Mouse (Mus musculus) CH12.LX (cell line): ENCODE measurements around the gene Klk1b9. TPM values are rescaled to one million over a fixed set of nuclear protein-coding genes. Genes with fewer than 3 reads are reported as not detected.

Experiments used
- DNase-seq: peaks from one replicate; pipeline ENCODE4 v3.0.0-alpha.2; 2013; ENCODE audit errors: extremely low read depth
- H3K27ac ChIP-seq: 2 replicates; pipeline ENCODE4 v1.5.1; 2012; ENCODE audit warnings: low read depth, mild to moderate bottlenecking, control low read depth, moderate library complexity; ENCODE audit not compliant: insufficient read depth
- H3K27me3 ChIP-seq: replicated peaks from 2 replicates; pipeline ENCODE3; 2012; ENCODE audit warnings: inconsistent platforms
- H3K36me3 ChIP-seq, 2 experiments: replicated peaks in 1 of 2; 2 replicates each; pipeline versions ENCODE3 to v1.6.1; 2012; ENCODE audit warnings: inconsistent platforms in 1 of 2, low read length in 1 of 2, mild to moderate bottlenecking in 1 of 2, mixed read lengths in 1 of 2, moderate library complexity in 1 of 2; ENCODE audit not compliant: control insufficient read depth in 1 of 2, insufficient read depth in 1 of 2
- H3K4me1 ChIP-seq, 2 experiments: 2 replicates each; pipeline ENCODE4 v1.6.1; 2012; ENCODE audit warnings: inconsistent platforms in 1 of 2, moderate library complexity in 1 of 2; ENCODE audit not compliant: insufficient read depth in 2 of 2, control insufficient read depth in 1 of 2
- H3K4me2 ChIP-seq: 2 replicates; pipeline ENCODE4 v1.6.1; 2012; ENCODE audit warnings: low read depth, mild to moderate bottlenecking, control low read depth; ENCODE audit not compliant: poor library complexity, insufficient read depth, severe bottlenecking
- H3K4me3 ChIP-seq, 3 experiments: fragments of 150-350 bp in 1 of 3; sonication (generic) in 1 of 3; replicated peaks in 1 of 3; 2 replicates each; pipeline versions ENCODE3 to v1.5.1; 2011 to 2012; ENCODE audit warnings: low read depth in 2 of 3, low read length in 2 of 3, mild to moderate bottlenecking in 2 of 3, moderate library complexity in 2 of 3, control low read depth in 1 of 3, improper control_type of control experiment in 1 of 3, inconsistent platforms in 1 of 3, mixed read lengths in 1 of 3; ENCODE audit not compliant: poor library complexity in 1 of 3
- H3K79me2 ChIP-seq: replicated peaks from 2 replicates; pipeline ENCODE4 v1.6.1; 2012; ENCODE audit warnings: mild to moderate bottlenecking, moderate library complexity; ENCODE audit not compliant: control insufficient read depth, poor library complexity, insufficient read depth, severe bottlenecking; ENCODE audit errors: extremely low read depth
- H3K9ac ChIP-seq: 2 replicates; pipeline ENCODE4 v1.6.1; 2012; ENCODE audit warnings: low read depth, mild to moderate bottlenecking, control low read depth, moderate library complexity; ENCODE audit not compliant: insufficient read depth
- H3K9me3 ChIP-seq: replicated peaks from 2 replicates; pipeline ENCODE3; 2012; ENCODE audit warnings: low read length, inconsistent platforms, mixed read lengths
- CHD1 ChIP-seq: IDR thresholded peaks from 2 replicates; pipeline ENCODE4 v1.6.1; 2012; ENCODE audit warnings: low read depth, low read length, improper control_type of control experiment, inconsistent platforms
- CHD2 ChIP-seq: IDR thresholded peaks from 2 replicates; pipeline ENCODE4 v1.6.1; 2011; ENCODE audit warnings: low read length, improper control_type of control experiment
- CTCF ChIP-seq, 2 experiments: IDR thresholded peaks in 1 of 2; conservative IDR thresholded peaks in 1 of 2; 2 replicates each; pipeline ENCODE4 v1.5.1; 2011 to 2012; ENCODE audit warnings: low read depth in 2 of 2, low read length in 2 of 2, improper control_type of control experiment in 1 of 2, inconsistent platforms in 1 of 2, mild to moderate bottlenecking in 1 of 2, moderate library complexity in 1 of 2
- ETS1 ChIP-seq: conservative IDR thresholded peaks from 2 replicates; pipeline ENCODE4 v1.6.1; 2012; ENCODE audit warnings: low read depth, mild to moderate bottlenecking, inconsistent platforms, low read length, improper control_type of control experiment, moderate library complexity
- GABPA ChIP-seq: IDR thresholded peaks from 2 replicates; pipeline ENCODE4 v1.6.1; 2012; ENCODE audit warnings: low read depth, low read length, improper control_type of control experiment, inconsistent platforms; ENCODE audit not compliant: insufficient replicate concordance
- HCFC1 ChIP-seq: IDR thresholded peaks from 2 replicates; pipeline ENCODE4 v1.6.1; 2012; ENCODE audit warnings: low read depth, mild to moderate bottlenecking, inconsistent platforms, low read length, improper control_type of control experiment
- IRF4 ChIP-seq: IDR thresholded peaks from 2 replicates; pipeline ENCODE4 v1.6.1; 2014; ENCODE audit warnings: low read depth, mild to moderate bottlenecking, inconsistent platforms, low read length, improper control_type of control experiment
- JUN ChIP-seq: IDR thresholded peaks from 2 replicates; pipeline ENCODE4 v1.6.1; 2011; ENCODE audit warnings: low read depth, mild to moderate bottlenecking, low read length, improper control_type of control experiment, moderate library complexity; ENCODE audit not compliant: insufficient read depth
- JUND ChIP-seq: conservative IDR thresholded peaks from 2 replicates; pipeline ENCODE4 v1.6.1; 2011; ENCODE audit warnings: low read depth, low read length, improper control_type of control experiment
- KAT2A ChIP-seq: IDR thresholded peaks from 2 replicates; pipeline ENCODE4 v1.6.1; 2012; ENCODE audit warnings: low read length, improper control_type of control experiment, inconsistent platforms; ENCODE audit not compliant: insufficient replicate concordance
- MAFK ChIP-seq: IDR thresholded peaks from 2 replicates; pipeline ENCODE4 v1.6.1; 2011; ENCODE audit warnings: low read length, improper control_type of control experiment; ENCODE audit not compliant: insufficient replicate concordance
- MXI1 ChIP-seq: IDR thresholded peaks from 2 replicates; pipeline ENCODE4 v1.6.1; 2011; ENCODE audit warnings: mild to moderate bottlenecking, low read depth, low read length, improper control_type of control experiment
- MYC ChIP-seq: IDR thresholded peaks from 2 replicates; pipeline ENCODE4 v1.6.1; 2011; ENCODE audit warnings: low read depth, mild to moderate bottlenecking, improper control_type of control experiment, low read length
- NELFE ChIP-seq: IDR thresholded peaks from 2 replicates; pipeline ENCODE4 v1.6.1; 2011; ENCODE audit warnings: low read depth, low read length, improper control_type of control experiment
- NRF1 ChIP-seq: IDR thresholded peaks from 2 replicates; pipeline ENCODE4 v1.6.1; 2014; ENCODE audit warnings: low read depth, mild to moderate bottlenecking, inconsistent platforms, low read length, improper control_type of control experiment, moderate library complexity
- RAD21 ChIP-seq: IDR thresholded peaks from 2 replicates; pipeline ENCODE4 v1.6.1; 2011; ENCODE audit warnings: low read depth, mild to moderate bottlenecking, low read length, improper control_type of control experiment, moderate library complexity
- RCOR1 ChIP-seq: conservative IDR thresholded peaks from 2 replicates; pipeline ENCODE4 v1.6.1; 2012; ENCODE audit warnings: low read depth, mild to moderate bottlenecking, inconsistent platforms, low read length, improper control_type of control experiment
- SMC3 ChIP-seq: IDR thresholded peaks from 2 replicates; pipeline ENCODE4 v1.6.1; 2011; ENCODE audit warnings: low read depth, low read length, improper control_type of control experiment
- TCF12 ChIP-seq: IDR thresholded peaks from 2 replicates; pipeline ENCODE4 v1.6.1; 2014; ENCODE audit warnings: low read depth, mild to moderate bottlenecking, inconsistent platforms, low read length, improper control_type of control experiment
- UBTF ChIP-seq: IDR thresholded peaks from 2 replicates; pipeline ENCODE4 v1.6.1; 2012; ENCODE audit warnings: low read depth, mild to moderate bottlenecking, inconsistent platforms, low read length, improper control_type of control experiment, moderate library complexity
- USF1 ChIP-seq: IDR thresholded peaks from 2 replicates; pipeline ENCODE4 v1.6.1; 2014; ENCODE audit warnings: low read depth, mild to moderate bottlenecking, inconsistent platforms, low read length, improper control_type of control experiment
- USF2 ChIP-seq: conservative IDR thresholded peaks from 2 replicates; pipeline ENCODE4 v1.6.1; 2011; ENCODE audit warnings: low read depth, low read length, improper control_type of control experiment
- ZC3H11A ChIP-seq: IDR thresholded peaks from 2 replicates; pipeline ENCODE4 v1.6.1; 2012; ENCODE audit warnings: low read depth, mild to moderate bottlenecking, inconsistent platforms, low read length, improper control_type of control experiment
- ZNF384 ChIP-seq: IDR thresholded peaks from 2 replicates; pipeline ENCODE4 v1.6.1; 2012; ENCODE audit warnings: low read depth, low read length, improper control_type of control experiment, inconsistent platforms
- dilution Hi-C: fragments of 300-500 bp; cut with MboI; formaldehyde crosslinking; loops from 2 replicates; pipeline ENCODE4 v1.14.3; 2020; ENCODE audit warnings: low sequenced_read_pairs; ENCODE audit not compliant: extremely low pct_unique_long_range_greater_than_20kb, extremely low pct_ligation_motif_present
- in situ Hi-C: fragments of 300-500 bp; cut with MboI; formaldehyde crosslinking; loops from 3 replicates; pipeline ENCODE4 v1.14.3; 2019; ENCODE audit warnings: low sequenced_read_pairs, low pct_ligation_motif_present, low pct_unique_long_range_greater_than_20kb, mixed read lengths
- polyA plus RNA-seq: library from polyadenylated mRNA; unstranded; fragments of >175 nt; gene quantifications from 2 replicates; pipeline ENCODE4 v1.2.1, GENCODE M21; 2012; ENCODE audit warnings: low read depth; ENCODE audit not compliant: insufficient read length
- total RNA-seq, 2 experiments: library from RNA; depleted of rRNA; stranded (reverse); fragments of 300-350 nt in 1 of 2; fragments of >200 nt in 1 of 2; gene quantifications; 2 replicates each; pipeline ENCODE4 v1.2.3; 2012 to 2014

Gene Klk1b9
- total and polyA plus RNA-seq, 3 experiments, result not detected

DNA sequence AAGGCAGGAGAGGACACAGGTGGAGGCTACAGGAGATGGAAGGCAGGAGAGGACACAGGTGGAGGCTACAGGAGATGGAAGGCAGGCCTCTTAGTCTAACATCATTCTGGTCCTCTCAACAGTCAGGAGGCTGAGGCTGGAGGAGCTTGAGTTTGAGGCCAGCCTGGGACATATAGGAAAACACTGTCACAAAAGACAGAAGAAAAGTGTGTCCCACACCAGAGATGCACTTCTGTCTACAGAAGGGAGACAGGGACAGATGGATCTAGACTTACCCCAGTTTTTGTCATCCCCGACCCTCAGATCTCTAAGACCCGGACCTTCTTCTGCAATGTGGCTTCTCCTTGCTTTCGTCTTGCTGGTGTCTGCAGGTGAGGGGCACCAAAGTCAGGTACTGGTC, 42.4 kb upstream of the Klk1b9 start, which contains the start of gene Klk15:
TSS of gene Klk15 (plus strand) at position 301 of the 400 bp plus-strand sequence.
- H3K36me3 ChIP-seq, result no peaks in the 10 kb centered on the region
- H3K4me1 ChIP-seq, result no peaks in the 10 kb centered on the region
- no peak within 1 kb of the TSS for H3K4me2 ChIP-seq
- no peak for TF ChIP-seq NRF1
- no peak for TF ChIP-seq USF2
- no peak for TF ChIP-seq USF1
- TF ChIP-seq RAD21, result no peak
- no peak for TF ChIP-seq GABPA
- TF ChIP-seq MXI1, result no peak
- no peak for TF ChIP-seq HCFC1
- TF ChIP-seq TCF12, result no peak
- TF ChIP-seq JUN, result no peak
- TF ChIP-seq MAFK, result no peak
- no peak for TF ChIP-seq RCOR1
- no peak for TF ChIP-seq CHD2
- TF ChIP-seq ZC3H11A, result no peak
- TF ChIP-seq NELFE, result no peak
- TF ChIP-seq ETS1, result no peak
- DNase-seq, result no peak
- no peak within 1 kb of the TSS for H3K9ac ChIP-seq
- H3K27me3 ChIP-seq, result peaks cover 42% of the 10 kb centered on the region
- H3K4me3 ChIP-seq, result no peak within 1 kb of the TSS
- in situ Hi-C loops, result loop anchor here (10.0 kb wide), 1 partner anchor 291 kb away; the partner anchor contains the start of gene Klk1
- no peaks in the 10 kb centered on the region for H3K79me2 ChIP-seq
- dilution Hi-C loops, result no loop called here
- no peaks in the 10 kb centered on the region for H3K9me3 ChIP-seq
- no peak within 1 kb of the TSS for H3K27ac ChIP-seq

DNA sequence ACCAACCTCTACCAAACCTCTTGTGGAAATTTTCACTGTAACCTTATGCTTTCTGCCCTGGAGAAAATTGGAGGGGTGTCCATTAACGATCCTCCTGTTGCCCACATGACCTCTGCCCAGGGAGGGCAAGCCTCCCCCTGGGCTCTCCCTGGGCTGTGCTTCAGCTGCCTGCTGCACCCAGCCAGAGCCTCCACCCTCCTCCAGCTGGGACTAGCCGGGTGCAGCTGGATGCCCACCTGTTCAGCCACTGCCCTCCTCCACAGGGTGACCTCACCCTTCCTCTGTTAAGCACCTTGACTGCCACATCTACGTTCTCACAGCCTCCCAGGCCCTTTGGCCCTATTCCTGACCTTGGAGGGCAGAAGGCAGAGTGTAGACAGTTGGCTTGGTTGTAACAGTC, 41.1 kb upstream of the Klk1b9 start:
- Histone ChIP-seq H3K4me1 (no peaks in the 10 kb centered on the region), H3K4me3 (no peak overlapping the region), H3K36me3 (no peaks in the 10 kb centered on the region), H3K27me3 (peaks cover 45% of the 10 kb centered on the region), H3K9ac (no peak overlapping the region), H3K4me2 (no peak overlapping the region), H3K9me3 (no peaks in the 10 kb centered on the region), H3K27ac (no peak overlapping the region), H3K79me2 (no peaks in the 10 kb centered on the region)
- TF ChIP-seq MYC (no peak), TCF12 (no peak), CHD1 (no peak), NELFE (no peak), JUND (no peak), GABPA (no peak), ZNF384 (no peak), MXI1 (no peak), RCOR1 (no peak), IRF4 (no peak), CTCF (conservative IDR thresholded peaks at IDR 0.05 in 1 of 2, IDR thresholded peaks at IDR 0.05 in 1 of 2; ENCODE audit: low read depth in 2 of 2, low read length in 2 of 2) (no peak), KAT2A (no peak), SMC3 (no peak), UBTF (no peak)
- no peak for DNase-seq
- dilution Hi-C loops (no loop called here), in situ Hi-C loops (loop anchor here (10.0 kb wide), 1 partner anchor 290 kb away; the partner anchor contains the start of gene Klk1)
